Mouse (Mus musculus): ENCODE measurements at regions not wholly inside any gene's neighbourhood (a gene's known extent, or its start where the extent isn't known, plus 50 kb on each side); places are given as distances from the start of the nearest gene placed in this dataset.
"Not testable (repeated sequence)": the region's sequence is repeated elsewhere in the genome, so short reads cannot be mapped to it uniquely, and the experiment has no call there.

DNA sequence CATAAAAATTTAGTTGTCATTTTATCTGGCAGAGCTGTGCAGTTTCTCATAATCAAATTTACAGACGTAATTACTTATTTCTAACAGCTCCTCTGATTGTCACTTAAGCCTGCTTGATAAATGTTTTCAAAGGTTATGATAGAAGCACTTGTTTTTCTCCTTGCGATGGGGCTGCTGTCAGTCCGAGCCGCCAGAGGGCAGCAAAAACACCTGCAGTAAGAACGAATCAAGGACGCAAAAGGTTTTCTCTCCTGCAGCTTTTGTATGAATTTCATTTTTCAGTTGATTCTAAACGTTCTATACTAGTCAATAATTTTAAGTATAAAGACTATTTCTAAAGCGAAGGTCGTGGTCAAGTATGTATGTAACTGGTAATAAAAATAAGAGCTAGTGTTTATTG lies 166.1 kb downstream of the AI429214 start:
- Histone ChIP-seq H3K4me1 (ENCODE audit: insufficient read depth, low read depth, low read length) (no peaks in the 10 kb centered on the region), H3K4me3 (ENCODE audit: low read depth, low read length) (no peak overlapping the region), H3K9me3 (replicated peaks) (no peaks in the 10 kb centered on the region), H3K27me3 (ENCODE audit: insufficient read depth, low read length) (no peaks in the 10 kb centered on the region), H3K36me3 (replicated peaks) (no peaks in the 10 kb centered on the region)
- no peak for TF ChIP-seq POLR2AphosphoS5 (IDR thresholded peaks at IDR 0.05; ENCODE audit: insufficient replicate concordance, low read depth, low read length)
- TF ChIP-seq GATA1 (IDR thresholded peaks at IDR 0.05; ENCODE audit: borderline replicate concordance, low read length) = no peak
- TF ChIP-seq TAL1 (conservative IDR thresholded peaks at IDR 0.05; ENCODE audit: low read depth, low read length) = no peak
- TF ChIP-seq CTCF (IDR thresholded peaks at IDR 0.05; ENCODE audit: low read depth, low read length) = no peak
- peak; percentile 2 for DNase-seq (ENCODE audit: low spot score)
- ATAC-seq (ENCODE audit: extremely low read depth, insufficient number of reproducible peaks, low FRiP score, poor library complexity, severe bottlenecking) = no peak

DNA sequence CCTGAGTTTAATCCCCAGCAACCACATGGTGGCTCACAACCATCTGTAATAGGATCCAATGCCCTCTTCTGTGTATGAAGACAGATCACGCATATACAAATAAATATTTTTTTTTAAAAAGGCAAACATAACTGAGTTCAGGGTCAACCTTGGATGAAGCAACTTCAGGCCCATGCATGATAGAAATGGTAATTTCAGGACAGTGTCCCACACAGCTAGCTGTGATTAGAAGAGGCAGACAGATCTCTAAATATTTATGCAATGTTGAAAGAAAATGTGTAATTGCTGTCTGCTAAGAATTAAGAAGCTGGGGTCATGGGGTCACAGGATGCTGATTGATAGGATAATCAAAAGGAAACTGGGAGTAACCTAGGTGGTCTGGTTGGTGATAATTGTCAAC lies 203.5 kb downstream of the AI429214 start:
- TF ChIP-seq CTCF (IDR thresholded peaks at IDR 0.05; ENCODE audit: low read depth, low read length) = no peak
- TF ChIP-seq POLR2AphosphoS5 (IDR thresholded peaks at IDR 0.05; ENCODE audit: insufficient replicate concordance, low read depth, low read length) = no peak
- no peak for TF ChIP-seq GATA1 (IDR thresholded peaks at IDR 0.05; ENCODE audit: borderline replicate concordance, low read length)
- no peak for TF ChIP-seq GATA2 (IDR thresholded peaks at IDR 0.05; ENCODE audit: borderline replicate concordance, low read depth, low read length)
- no peak for TF ChIP-seq TAL1 (conservative IDR thresholded peaks at IDR 0.05; ENCODE audit: low read depth, low read length)
- no peaks in the 10 kb centered on the region for H3K36me3 ChIP-seq (replicated peaks)
- H3K9me3 ChIP-seq (replicated peaks) = no peaks in the 10 kb centered on the region
- no peak for DNase-seq (ENCODE audit: low spot score)
- H3K4me1 ChIP-seq (ENCODE audit: insufficient read depth, low read depth, low read length) = no peaks in the 10 kb centered on the region
- no peak overlapping the region for H3K4me3 ChIP-seq (ENCODE audit: low read depth, low read length)
- ATAC-seq (ENCODE audit: extremely low read depth, insufficient number of reproducible peaks, low FRiP score, poor library complexity, severe bottlenecking) = no peak
- H3K27me3 ChIP-seq (ENCODE audit: insufficient read depth, low read length) = no peaks in the 10 kb centered on the region

DNA sequence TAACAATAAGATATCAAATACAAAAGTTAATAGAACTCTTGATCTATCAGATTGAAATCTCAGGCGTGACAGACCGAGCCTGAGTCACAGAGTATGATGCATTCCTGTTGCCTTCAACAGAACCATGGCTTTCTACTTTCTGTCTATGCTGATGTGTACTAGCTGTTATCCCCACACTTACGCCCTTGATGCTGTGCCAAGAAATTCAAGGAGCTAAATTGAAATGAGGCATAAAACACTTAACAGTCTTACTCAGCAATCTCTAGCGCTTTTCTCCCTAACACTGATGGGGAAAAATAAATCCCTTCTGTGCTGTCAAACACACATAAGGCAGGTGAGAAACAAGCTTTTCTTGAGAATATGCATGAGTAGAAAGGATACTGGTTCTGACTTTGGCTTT lies 222.5 kb downstream of the AI429214 start:
- H3K9me3 ChIP-seq (replicated peaks) = no peaks in the 10 kb centered on the region
- TF ChIP-seq GATA2 (IDR thresholded peaks at IDR 0.05; ENCODE audit: borderline replicate concordance, low read depth, low read length) (no peak), GATA1 (IDR thresholded peaks at IDR 0.05; ENCODE audit: borderline replicate concordance, low read length) (no peak), POLR2AphosphoS5 (IDR thresholded peaks at IDR 0.05; ENCODE audit: insufficient replicate concordance, low read depth, low read length) (no peak)
- no peak for ATAC-seq (ENCODE audit: extremely low read depth, insufficient number of reproducible peaks, low FRiP score, poor library complexity, severe bottlenecking)
- H3K36me3 ChIP-seq (replicated peaks) = no peaks in the 10 kb centered on the region
- H3K4me1 ChIP-seq (ENCODE audit: insufficient read depth, low read depth, low read length) = no peaks in the 10 kb centered on the region
- no peak overlapping the region for H3K4me3 ChIP-seq (ENCODE audit: low read depth, low read length)
- H3K27me3 ChIP-seq (ENCODE audit: insufficient read depth, low read length) = no peaks in the 10 kb centered on the region
- no peak for DNase-seq (ENCODE audit: low spot score)

DNA sequence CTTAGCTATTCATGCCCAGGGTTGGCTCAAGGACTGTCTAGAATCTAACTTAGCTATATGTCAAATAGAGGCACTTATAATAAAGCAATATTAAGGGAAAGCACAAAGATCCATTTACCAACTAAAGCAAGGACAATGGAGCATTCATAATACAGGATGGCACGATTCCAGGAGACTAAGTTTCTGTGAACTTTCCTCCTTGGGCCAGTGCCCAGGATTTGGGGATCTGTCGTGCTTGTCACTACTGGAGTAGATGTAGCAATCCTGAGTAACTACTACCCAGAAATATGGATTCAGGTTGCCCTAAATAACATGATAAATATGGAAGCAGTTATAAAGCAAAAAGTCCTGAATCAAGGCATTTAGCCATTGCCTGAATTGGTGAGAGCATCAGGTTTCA lies 233.7 kb downstream of the AI429214 start:
- ATAC-seq (ENCODE audit: extremely low read depth, insufficient number of reproducible peaks, low FRiP score, poor library complexity, severe bottlenecking) = no peak
- H3K27me3 ChIP-seq (ENCODE audit: insufficient read depth, low read length) = no peaks in the 10 kb centered on the region
- DNase-seq (ENCODE audit: low spot score) = no peak
- H3K36me3 ChIP-seq (replicated peaks) = no peaks in the 10 kb centered on the region
- TF ChIP-seq POLR2AphosphoS5 (IDR thresholded peaks at IDR 0.05; ENCODE audit: insufficient replicate concordance, low read depth, low read length) (no peak), GATA2 (IDR thresholded peaks at IDR 0.05; ENCODE audit: borderline replicate concordance, low read depth, low read length) (no peak), TAL1 (conservative IDR thresholded peaks at IDR 0.05; ENCODE audit: low read depth, low read length) (no peak), GATA1 (IDR thresholded peaks at IDR 0.05; ENCODE audit: borderline replicate concordance, low read length) (no peak), CTCF (IDR thresholded peaks at IDR 0.05; ENCODE audit: low read depth, low read length) (no peak)
- no peaks in the 10 kb centered on the region for H3K9me3 ChIP-seq (replicated peaks)
- H3K4me1 ChIP-seq (ENCODE audit: insufficient read depth, low read depth, low read length) = no peaks in the 10 kb centered on the region
- H3K4me3 ChIP-seq (ENCODE audit: low read depth, low read length) = no peak overlapping the region

DNA sequence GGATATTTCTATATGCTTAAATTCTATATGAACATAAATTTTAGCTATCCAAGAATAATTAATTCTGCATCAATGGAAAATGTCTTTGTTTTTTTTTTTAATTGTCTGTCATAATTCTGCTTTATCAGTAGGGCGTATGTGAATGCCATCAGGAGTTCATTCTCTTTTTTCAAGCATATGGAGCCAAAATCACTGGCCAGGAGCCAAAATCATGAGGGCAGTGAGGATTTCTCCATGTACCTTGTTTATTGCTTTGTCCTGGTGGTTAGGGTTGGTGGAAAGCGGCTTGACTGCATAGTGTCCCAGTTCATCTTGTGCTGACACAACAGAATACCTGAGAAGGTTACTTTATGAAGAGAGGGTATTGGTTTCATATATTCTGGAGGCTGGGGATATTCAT lies 243.9 kb downstream of the AI429214 start:
- TF ChIP-seq CTCF (IDR thresholded peaks at IDR 0.05; ENCODE audit: low read depth, low read length) (no peak), GATA2 (IDR thresholded peaks at IDR 0.05; ENCODE audit: borderline replicate concordance, low read depth, low read length) (no peak), TAL1 (conservative IDR thresholded peaks at IDR 0.05; ENCODE audit: low read depth, low read length) (no peak), GATA1 (IDR thresholded peaks at IDR 0.05; ENCODE audit: borderline replicate concordance, low read length) (no peak), POLR2AphosphoS5 (IDR thresholded peaks at IDR 0.05; ENCODE audit: insufficient replicate concordance, low read depth, low read length) (no peak)

DNA sequence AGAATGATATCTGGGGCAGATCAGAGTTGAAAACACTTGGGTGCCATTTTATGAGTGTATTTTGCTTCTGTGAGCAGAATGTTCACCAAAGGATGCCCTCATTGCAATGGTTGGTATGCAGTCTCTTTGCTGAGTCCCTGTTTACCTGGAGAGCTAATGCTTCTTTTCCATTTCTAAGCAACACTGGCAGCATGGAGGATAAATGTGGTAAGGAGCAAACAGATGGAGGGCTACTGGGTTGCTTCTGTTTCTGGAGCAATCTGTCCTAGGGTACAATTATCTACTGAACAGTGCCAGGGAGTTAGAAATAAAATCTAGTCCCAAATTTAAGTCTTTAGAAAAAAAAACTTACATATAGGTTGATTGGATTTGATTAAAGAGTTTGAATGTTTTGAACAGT lies 245.9 kb downstream of the AI429214 start:
- H3K36me3 ChIP-seq (replicated peaks) = no peaks in the 10 kb centered on the region
- H3K4me1 ChIP-seq (ENCODE audit: insufficient read depth, low read depth, low read length) = no peaks in the 10 kb centered on the region
- no peaks in the 10 kb centered on the region for H3K27me3 ChIP-seq (ENCODE audit: insufficient read depth, low read length)
- H3K9me3 ChIP-seq (replicated peaks) = no peaks in the 10 kb centered on the region
- TF ChIP-seq GATA1 (IDR thresholded peaks at IDR 0.05; ENCODE audit: borderline replicate concordance, low read length) = no peak
- no peak for TF ChIP-seq CTCF (IDR thresholded peaks at IDR 0.05; ENCODE audit: low read depth, low read length)
- TF ChIP-seq TAL1 (conservative IDR thresholded peaks at IDR 0.05; ENCODE audit: low read depth, low read length) = no peak
- TF ChIP-seq GATA2 (IDR thresholded peaks at IDR 0.05; ENCODE audit: borderline replicate concordance, low read depth, low read length) = no peak
- TF ChIP-seq POLR2AphosphoS5 (IDR thresholded peaks at IDR 0.05; ENCODE audit: insufficient replicate concordance, low read depth, low read length) = no peak
- DNase-seq (ENCODE audit: low spot score) = no peak
- ATAC-seq (ENCODE audit: extremely low read depth, insufficient number of reproducible peaks, low FRiP score, poor library complexity, severe bottlenecking) = no peak
- no peak overlapping the region for H3K4me3 ChIP-seq (ENCODE audit: low read depth, low read length)

More for the DNA sequence above, 243.9 kb downstream of the AI429214 start:
- Histone ChIP-seq H3K4me3 (ENCODE audit: low read depth, low read length) (no peak overlapping the region), H3K36me3 (replicated peaks) (no peaks in the 10 kb centered on the region), H3K27me3 (ENCODE audit: insufficient read depth, low read length) (no peaks in the 10 kb centered on the region), H3K9me3 (replicated peaks) (no peaks in the 10 kb centered on the region), H3K4me1 (ENCODE audit: insufficient read depth, low read depth, low read length) (no peaks in the 10 kb centered on the region)
- ATAC-seq (ENCODE audit: extremely low read depth, insufficient number of reproducible peaks, low FRiP score, poor library complexity, severe bottlenecking) = no peak
- no peak for DNase-seq (ENCODE audit: low spot score)

DNA sequence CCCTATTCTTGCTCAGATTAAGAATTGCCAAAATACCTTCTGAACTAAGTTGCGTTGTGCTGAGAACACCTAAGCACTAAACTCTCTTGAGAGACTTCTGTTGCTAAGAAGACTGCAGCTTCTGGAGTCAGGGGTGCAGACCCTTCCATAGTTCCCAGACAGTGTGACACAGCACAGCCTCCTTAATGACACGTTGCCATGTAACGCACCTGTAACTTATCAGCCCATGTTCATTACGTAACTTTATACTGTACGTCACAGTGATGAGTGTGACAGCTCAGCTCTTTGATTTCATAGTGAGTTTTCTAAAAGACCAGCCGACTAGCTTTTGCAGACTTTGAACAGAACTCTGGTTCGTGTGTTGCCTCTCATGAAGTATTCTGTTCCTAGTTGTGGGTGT lies 257.8 kb downstream of the AI429214 start:
- not testable (repeated sequence) for H3K4me3 ChIP-seq (ENCODE audit: low read depth, low read length); ATAC-seq (ENCODE audit: extremely low read depth, insufficient number of reproducible peaks, low FRiP score, poor library complexity, severe bottlenecking); H3K4me1 ChIP-seq (ENCODE audit: insufficient read depth, low read depth, low read length); DNase-seq (ENCODE audit: low spot score); H3K36me3 ChIP-seq (replicated peaks); H3K9me3 ChIP-seq (replicated peaks); H3K27me3 ChIP-seq (ENCODE audit: insufficient read depth, low read length)

Data from G1E (cell line).